Mouse (Mus musculus) midbrain, embryonic 15.5 days (tissue): ENCODE measurements around the gene Prl8a2. TPM values are rescaled to one million over a fixed set of nuclear protein-coding genes. Genes with fewer than 3 reads are reported as not detected.

Experiments used
- ATAC-seq: fragments of 200-750 bp; cut with Nextera tagmentation; replicated peaks from 2 replicates; pipeline ENCODE4 v1.8.0; 2017; ENCODE audit warnings: moderate TSS enrichment
- H3K27ac ChIP-seq: fragments of 300-500 bp; sonication (generic); 2 replicates; pipeline ENCODE4 v1.5.1; 2015; ENCODE audit warnings: mild to moderate bottlenecking, inconsistent platforms
- H3K27me3 ChIP-seq: fragments of 300-500 bp; sonication (generic); replicated peaks from 2 replicates; pipeline ENCODE4 v1.6.1; 2015; ENCODE audit warnings: inconsistent platforms
- H3K36me3 ChIP-seq: fragments of 300-500 bp; sonication (generic); replicated peaks from 2 replicates; pipeline ENCODE4 v1.6.1; 2015; ENCODE audit warnings: inconsistent platforms
- H3K4me1 ChIP-seq: fragments of 300-500 bp; sonication (generic); 2 replicates; pipeline ENCODE4 v1.6.1; 2015; ENCODE audit warnings: inconsistent platforms
- H3K4me2 ChIP-seq: fragments of 300-500 bp; sonication (generic); 2 replicates; pipeline ENCODE4 v1.6.1; 2015; ENCODE audit warnings: inconsistent platforms, mild to moderate bottlenecking, moderate library complexity
- H3K4me3 ChIP-seq: fragments of 300-500 bp; sonication (generic); 2 replicates; pipeline ENCODE4 v1.5.1; 2015; ENCODE audit warnings: mild to moderate bottlenecking, inconsistent platforms
- H3K9ac ChIP-seq: fragments of 300-500 bp; sonication (generic); 2 replicates; pipeline ENCODE4 v1.6.1; 2015; ENCODE audit warnings: mild to moderate bottlenecking, inconsistent platforms
- H3K9me3 ChIP-seq: fragments of 300-500 bp; sonication (generic); 2 replicates; pipeline ENCODE4 v1.6.1; 2016; ENCODE audit warnings: inconsistent platforms
- WGBS: fragments of 180-500 bp; shearing (Covaris S2); methylation state at CpG from one replicate; pipeline ENCODE4 v1.1.7; 2015; ENCODE audit warnings: mixed read lengths; 5-methylcytosine and 5-hydroxymethylcytosine counted together
- polyA plus RNA-seq: library from polyadenylated mRNA; unstranded; fragments of >200 nt; fragmentation: Nextera tagmentation; extraction: Ambion mirVana; gene quantifications from 2 replicates; pipeline ENCODE4 v1.2.1, GENCODE M21; 2015

The Prl8a2 gene
- not detected in 2 replicates for polyA plus RNA-seq

- Histone ChIP-seq H3K9ac (no peak within 1 kb of the TSS), H3K4me1 (no peaks in the 10 kb centered on the region), H3K27ac (no peak within 1 kb of the TSS), H3K9me3 (no peaks in the 10 kb centered on the region), H3K36me3 (no peaks in the 10 kb centered on the region), H3K4me3 (no peak within 1 kb of the TSS), H3K4me2 (no peak within 1 kb of the TSS), H3K27me3 (no peaks in the 10 kb centered on the region)
- ATAC-seq = no peak
- WGBS = 89% methylated on average over 2 of the region's 2 CpGs
Measured at GRCm38 (mm10) chr13:27345373-27345772, at the start of gene Prl8a2. Prl8a2 (plus strand) TSS chr13:27345673.

- no peaks in the 10 kb centered on the region for H3K4me1 ChIP-seq
- no peaks in the 10 kb centered on the region for H3K27me3 ChIP-seq
- WGBS = 82% methylated on average over 7 of the region's 7 CpGs
- no peak within 1 kb of the TSS for H3K27ac ChIP-seq
- H3K9me3 ChIP-seq = no peaks in the 10 kb centered on the region
- H3K4me3 ChIP-seq = no peak within 1 kb of the TSS
- H3K4me2 ChIP-seq = no peak within 1 kb of the TSS
- no peaks in the 10 kb centered on the region for H3K36me3 ChIP-seq
- H3K9ac ChIP-seq = no peak within 1 kb of the TSS
- no peak for ATAC-seq
Measured at GRCm38 (mm10) chr13:27312334-27313225, 32.9 kb upstream of the Prl8a2 start, which contains the start of gene Prl6a1. Prl6a1 (plus strand) TSS chr13:27312627.

GRCm38 (mm10) chr13:27334989-27335388 is 10.5 kb upstream of the Prl8a2 start:
- no peaks in the 10 kb centered on the region for H3K36me3 ChIP-seq
- no peaks in the 10 kb centered on the region for H3K27me3 ChIP-seq
- H3K9me3 ChIP-seq = no peaks in the 10 kb centered on the region
- no peak overlapping the region for H3K9ac ChIP-seq
- no peak overlapping the region for H3K27ac ChIP-seq
- H3K4me2 ChIP-seq = no peak overlapping the region
- no peak overlapping the region for H3K4me3 ChIP-seq
- ATAC-seq = no peak
- 38% methylated on average over 1 of the region's 1 CpGs for WGBS
- H3K4me1 ChIP-seq = no peaks in the 10 kb centered on the region

GRCm38 (mm10) chr13:27342733-27343275 is 2.7 kb upstream of the Prl8a2 start:
- Histone ChIP-seq H3K27me3 (no peaks in the 10 kb centered on the region), H3K9me3 (no peaks in the 10 kb centered on the region), H3K4me2 (no peak overlapping the region), H3K27ac (no peak overlapping the region), H3K4me1 (no peaks in the 10 kb centered on the region), H3K36me3 (no peaks in the 10 kb centered on the region), H3K4me3 (no peak overlapping the region), H3K9ac (no peak overlapping the region)
- WGBS = 67% methylated on average over 3 of the region's 3 CpGs
- no peak for ATAC-seq

GRCm38 (mm10) chr13:27390746-27391145 is 45.3 kb downstream of the Prl8a2 start, which contains the start of gene Prl2b1:
Prl2b1 (minus strand) TSS chr13:27390846.
- no peaks in the 10 kb centered on the region for H3K27me3 ChIP-seq
- 88% methylated on average over 6 of the region's 6 CpGs for WGBS
- no peak within 1 kb of the TSS for H3K27ac ChIP-seq
- H3K9ac ChIP-seq = no peak within 1 kb of the TSS
- no peaks in the 10 kb centered on the region for H3K4me1 ChIP-seq
- H3K9me3 ChIP-seq = no peaks in the 10 kb centered on the region
- no peak within 1 kb of the TSS for H3K4me3 ChIP-seq
- no peak within 1 kb of the TSS for H3K4me2 ChIP-seq
- no peak for ATAC-seq
- H3K36me3 ChIP-seq = no peaks in the 10 kb centered on the region

GRCm38 (mm10) chr13:27399061-27399724 is 53.7 kb downstream of the Prl8a2 start:
- no peak overlapping the region for H3K4me2 ChIP-seq
- H3K9me3 ChIP-seq = no peaks in the 10 kb centered on the region
- peak; percentile 74; the same call in 1 of the 2 replicates for ATAC-seq
- no peak overlapping the region for H3K4me3 ChIP-seq
- H3K27me3 ChIP-seq = no peaks in the 10 kb centered on the region
- no peak overlapping the region for H3K9ac ChIP-seq
- no peaks in the 10 kb centered on the region for H3K36me3 ChIP-seq
- H3K4me1 ChIP-seq = no peaks in the 10 kb centered on the region
- no peak overlapping the region for H3K27ac ChIP-seq
- 71% methylated on average over 7 of the region's 7 CpGs for WGBS

Other genes starting within 250 kb of the Prl8a2 start
- gene Prl3d2, start 224.0 kb upstream of the Prl8a2 start, polyA plus RNA-seq = not detected in 2 replicates
- gene Prl3d3, start 188.9 kb upstream of the Prl8a2 start, polyA plus RNA-seq = not detected in 2 replicates
- gene Prl3c1, start 149.0 kb upstream of the Prl8a2 start, polyA plus RNA-seq = not detected in 2 replicates
- not detected in 2 replicates for gene Prl3b1, start 103.8 kb upstream of the Prl8a2 start, polyA plus RNA-seq
- gene Prl3a1, start 86.2 kb upstream of the Prl8a2 start, polyA plus RNA-seq = not detected in 2 replicates
- not detected in 2 replicates for gene Prl6a1, start 33.0 kb upstream of the Prl8a2 start, polyA plus RNA-seq
- gene Prl2b1, start 45.2 kb downstream of the Prl8a2 start, polyA plus RNA-seq = not detected in 2 replicates
- gene Prl8a6, start 93.0 kb downstream of the Prl8a2 start, polyA plus RNA-seq = not detected in 2 replicates
- not detected in 2 replicates for gene Prl8a8, start 167.5 kb downstream of the Prl8a2 start, polyA plus RNA-seq
- not detected in 2 replicates for gene Prl8a9, start 218.9 kb downstream of the Prl8a2 start, polyA plus RNA-seq
- not detected in 2 replicates for gene Prl8a1, start 236.5 kb downstream of the Prl8a2 start, polyA plus RNA-seq